Mouse (Mus musculus) CH12F3 (cell line): ENCODE data around the gene Fpgs.

Experiments
- in situ Hi-C: fragments of 300-500 bp; cut with MboI; formaldehyde crosslinking; loops from 2 replicates; pipeline ENCODE4 v1.14.3; 2020; ENCODE audit warnings: low sequenced_read_pairs

Gene Fpgs

GRCm38 (mm10) chr2:32673176-32673917 is 30.6 kb downstream of the Fpgs start:
- in situ Hi-C loops, result no loop called here

GRCm38 (mm10) chr2:32671907-32672595 is 31.9 kb downstream of the Fpgs start:
- in situ Hi-C loops, result no loop called here

- in situ Hi-C loops, result no loop called here
These were observed 32.8 kb downstream of the Fpgs start for GRCm38 (mm10) chr2:32671147-32671546.

- in situ Hi-C loops, result no loop called here
These were observed 34.1 kb downstream of the Fpgs start for GRCm38 (mm10) chr2:32669876-32670275.

- in situ Hi-C loops, result no loop called here
These were observed 35.8 kb downstream of the Fpgs start for GRCm38 (mm10) chr2:32668176-32668575.

GRCm38 (mm10) chr2:32667775-32668174 is 36.2 kb downstream of the Fpgs start:
- in situ Hi-C loops, result no loop called here

- in situ Hi-C loops, result no loop called here
These were observed 38.1 kb downstream of the Fpgs start for GRCm38 (mm10) chr2:32665853-32666252.

- in situ Hi-C loops, result no loop called here
These were observed 38.6 kb downstream of the Fpgs start for GRCm38 (mm10) chr2:32665345-32665744.

GRCm38 (mm10) chr2:32662291-32662690 is 41.7 kb downstream of the Fpgs start:
- in situ Hi-C loops, result no loop called here

- in situ Hi-C loops, result no loop called here
These were observed 42.3 kb downstream of the Fpgs start for GRCm38 (mm10) chr2:32661509-32662107.

GRCm38 (mm10) chr2:32658873-32659272 is 45.1 kb downstream of the Fpgs start:
- in situ Hi-C loops, result no loop called here

- in situ Hi-C loops, result no loop called here
These were observed 48.1 kb downstream of the Fpgs start for GRCm38 (mm10) chr2:32655826-32656225.

- in situ Hi-C loops, result no loop called here
These were observed 48.6 kb downstream of the Fpgs start for GRCm38 (mm10) chr2:32655394-32655744.

GRCm38 (mm10) chr2:32654743-32655393 is 49.1 kb downstream of the Fpgs start:
- in situ Hi-C loops, result no loop called here

GRCm38 (mm10) chr2:32653764-32654163 is 50.2 kb downstream of the Fpgs start:
- in situ Hi-C loops, result no loop called here

- in situ Hi-C loops, result no loop called here
These were observed 56.6 kb downstream of the Fpgs start for GRCm38 (mm10) chr2:32647366-32647765.

GRCm38 (mm10) chr2:32646379-32647056 is 57.4 kb downstream of the Fpgs start, which contains the start of gene Eng:
Gene Eng, plus strand, starts transcription at chr2:32646595.
- in situ Hi-C loops, result no loop called here

- in situ Hi-C loops, result no loop called here
These were observed 58.3 kb downstream of the Fpgs start for GRCm38 (mm10) chr2:32645647-32646046.

GRCm38 (mm10) chr2:32644799-32645475 is 59.0 kb downstream of the Fpgs start:
- in situ Hi-C loops, result no loop called here

- in situ Hi-C loops, result no loop called here
These were observed 59.9 kb downstream of the Fpgs start for GRCm38 (mm10) chr2:32644083-32644482.
